Mouse (Mus musculus) heart, embryonic 14.5 days (tissue): ENCODE measurements around the gene Figla. TPM values are rescaled to one million over a fixed set of nuclear protein-coding genes. Genes with fewer than 3 reads are reported as not detected.
"Not testable (repeated sequence)": the region's sequence is repeated elsewhere in the genome, so short reads cannot be mapped to it uniquely, and the experiment has no call there.

Experiments used
- ATAC-seq: fragments of 200-750 bp; cut with Nextera tagmentation; 2 replicates; pipeline ENCODE4 v1.8.0; 2017; ENCODE audit warnings: low read depth, moderate TSS enrichment; ENCODE audit not compliant: insufficient number of reproducible peaks, insufficient read depth, low FRiP score
- H3K27ac ChIP-seq, 2 experiments: fragments of 200-500 bp in 1 of 2; fragments of 300-500 bp in 1 of 2; sonication (generic) in 1 of 2; replicated peaks in 1 of 2; 2 replicates each; pipeline ENCODE4 v1.5.1; 2012 to 2014; ENCODE audit warnings: low read depth in 2 of 2, low read length in 2 of 2, control low read depth in 1 of 2, mild to moderate bottlenecking in 1 of 2, mixed read lengths in 1 of 2; ENCODE audit not compliant: control insufficient read depth in 1 of 2, insufficient read depth in 1 of 2
- H3K27me3 ChIP-seq: fragments of 300-500 bp; sonication (generic); 2 replicates; pipeline ENCODE4 v1.6.1; 2014; ENCODE audit warnings: mild to moderate bottlenecking, low read length, control low read depth; ENCODE audit not compliant: control insufficient read depth, insufficient read depth
- H3K36me3 ChIP-seq: fragments of 300-500 bp; sonication (generic); 2 replicates; pipeline ENCODE4 v1.6.1; 2014; ENCODE audit warnings: mild to moderate bottlenecking, control low read depth, low read length, mixed read lengths; ENCODE audit not compliant: control insufficient read depth, insufficient read depth
- H3K4me1 ChIP-seq, 2 experiments: fragments of 200-500 bp in 1 of 2; fragments of 300-500 bp in 1 of 2; sonication (generic) in 1 of 2; 2 replicates each; pipeline ENCODE4 v1.6.1; 2012 to 2014; ENCODE audit warnings: low read length in 2 of 2, control low read depth in 1 of 2, mixed read lengths in 1 of 2; ENCODE audit not compliant: control insufficient read depth in 2 of 2, insufficient read depth in 2 of 2
- H3K4me2 ChIP-seq: fragments of 300-500 bp; sonication (generic); 2 replicates; pipeline ENCODE4 v1.6.1; 2014; ENCODE audit warnings: mild to moderate bottlenecking, low read length
- H3K4me3 ChIP-seq, 2 experiments: fragments of 200-500 bp in 1 of 2; fragments of 300-500 bp in 1 of 2; sonication (generic) in 1 of 2; 2 replicates each; pipeline ENCODE4 v1.5.1; 2012 to 2014; ENCODE audit warnings: low read length in 2 of 2, mild to moderate bottlenecking in 2 of 2, control low read depth in 1 of 2, low read depth in 1 of 2, moderate library complexity in 1 of 2; ENCODE audit not compliant: control insufficient read depth in 1 of 2, insufficient read depth in 1 of 2
- H3K9ac ChIP-seq: fragments of 300-500 bp; sonication (generic); 2 replicates; pipeline ENCODE4 v1.6.1; 2014; ENCODE audit warnings: mild to moderate bottlenecking, low read length
- H3K9me3 ChIP-seq: fragments of 300-500 bp; sonication (generic); 2 replicates; pipeline ENCODE4 v1.6.1; 2016; ENCODE audit warnings: low read length, control low read depth; ENCODE audit not compliant: control insufficient read depth
- WGBS: fragments of 180-500 bp; shearing (Covaris S2); extraction: QIAGEN DNeasy Blood & Tissue Kit; methylation state at CpG from one replicate; pipeline ENCODE4 v1.1.7; 2014; 5-methylcytosine and 5-hydroxymethylcytosine counted together
- polyA plus RNA-seq: library from polyadenylated mRNA; unstranded; fragments of >200 nt; fragmentation: Nextera tagmentation; extraction: Ambion mirVana; gene quantifications from 2 replicates; pipeline ENCODE4 v1.2.1, GENCODE M21; 2014

The Figla gene
- polyA plus RNA-seq, 1 experiment from 2014 or later, result not detected

GRCm38 (mm10) chr6:85976242-85976641 lies 39.7 kb upstream of the Figla start:
- no peak overlapping the region for H3K4me3 ChIP-seq
- peaks cover 5 to 13% of the 10 kb centered on the region in 2 experiments; a peak in 3 of 4 replicates for H3K4me1 ChIP-seq
- no peak overlapping the region for H3K4me2 ChIP-seq
- H3K27me3 ChIP-seq, result no peaks in the 10 kb centered on the region
- no peaks in the 10 kb centered on the region; the same call in 1 of the 2 replicates for H3K9me3 ChIP-seq
- no peak overlapping the region for H3K9ac ChIP-seq
- no peak for ATAC-seq
- H3K27ac ChIP-seq, result no peak overlapping the region
- H3K36me3 ChIP-seq, result no peaks in the 10 kb centered on the region
- 85% methylated on average over 5 of the region's 5 CpGs for WGBS

- not testable (repeated sequence) for H3K27ac ChIP-seq, H3K4me2 ChIP-seq, H3K4me3 ChIP-seq, H3K9ac ChIP-seq, H3K4me1 ChIP-seq, H3K9me3 ChIP-seq, ATAC-seq, H3K27me3 ChIP-seq, H3K36me3 ChIP-seq
- WGBS, result 76% methylated on average over 4 of the region's 4 CpGs
Measured at GRCm38 (mm10) chr6:85978736-85979135, 37.2 kb upstream of the Figla start.

- Histone ChIP-seq H3K4me1 (no peaks in the 10 kb centered on the region), H3K9ac (no peak overlapping the region), H3K27me3 (no peaks in the 10 kb centered on the region), H3K36me3 (no peaks in the 10 kb centered on the region), H3K4me2 (no peak overlapping the region), H3K4me3 (no peak overlapping the region), H3K27ac (no peak overlapping the region), H3K9me3 (no peaks in the 10 kb centered on the region)
- WGBS, result 75% methylated on average over 8 of the region's 8 CpGs
- ATAC-seq, result no peak
Measured at GRCm38 (mm10) chr6:85984351-85984750, 31.6 kb upstream of the Figla start.

GRCm38 (mm10) chr6:85989570-85989969 lies 26.4 kb upstream of the Figla start:
- not testable (repeated sequence) for H3K4me2 ChIP-seq, H3K4me1 ChIP-seq, H3K9me3 ChIP-seq, H3K9ac ChIP-seq, H3K27ac ChIP-seq, ATAC-seq, H3K4me3 ChIP-seq, H3K27me3 ChIP-seq, H3K36me3 ChIP-seq
- 64% methylated on average over 5 of the region's 5 CpGs for WGBS

GRCm38 (mm10) chr6:85990774-85991173 lies 25.2 kb upstream of the Figla start:
- H3K36me3 ChIP-seq, H3K27ac ChIP-seq, H3K27me3 ChIP-seq, H3K4me3 ChIP-seq, H3K9ac ChIP-seq, ATAC-seq, H3K4me1 ChIP-seq, H3K9me3 ChIP-seq, H3K4me2 ChIP-seq: not testable (repeated sequence)
- 89% methylated on average over 5 of the region's 5 CpGs for WGBS

GRCm38 (mm10) chr6:86003405-86003925 lies 12.5 kb upstream of the Figla start:
- no peak for ATAC-seq
- WGBS, result 68% methylated on average over 18 of the region's 18 CpGs
- no peaks in the 10 kb centered on the region for H3K36me3 ChIP-seq
- H3K27ac ChIP-seq, result no peak overlapping the region
- H3K9me3 ChIP-seq, result 0 out of 2 replicates have a peak, but pooled peaks cover 2% of the 10 kb centered on the region
- no peak overlapping the region for H3K4me2 ChIP-seq
- no peak overlapping the region for H3K4me3 ChIP-seq
- H3K27me3 ChIP-seq, result no peaks in the 10 kb centered on the region
- no peaks in the 10 kb centered on the region; a peak in 1 of 4 replicates for H3K4me1 ChIP-seq
- H3K9ac ChIP-seq, result no peak overlapping the region

GRCm38 (mm10) chr6:86004271-86005148 lies 11.5 kb upstream of the Figla start:
- Histone ChIP-seq H3K4me1 (no peaks in the 10 kb centered on the region; a peak in 1 of 4 replicates), H3K27ac (no peak overlapping the region), H3K27me3 (no peaks in the 10 kb centered on the region), H3K4me2 (peak overlapping the region; percentile 58), H3K4me3 (0 out of 4 replicates have a peak overlapping the region, but pooled peaks of 1 of the 2 experiments have one; percentile 2), H3K9ac (0 out of 2 replicates have a peak overlapping the region, but pooled peaks have one; percentile 46), H3K36me3 (no peaks in the 10 kb centered on the region), H3K9me3 (0 out of 2 replicates have a peak, but pooled peaks cover 2% of the 10 kb centered on the region)
- no peak; the same call in 1 of the 2 replicates for ATAC-seq
- WGBS, result 7% methylated on average over 18 of the region's 18 CpGs
